Mouse (Mus musculus) olfactory bulb, adult 2 months (tissue): ENCODE data around the gene RPS10-NUDT3.

Experiments
- CTCF ChIP-seq: fragments of 200-500 bp; IDR thresholded peaks from 2 replicates; pipeline ENCODE4 v1.5.1; 2012; ENCODE audit warnings: low read depth, mild to moderate bottlenecking, low read length, moderate library complexity; ENCODE audit not compliant: insufficient read depth
- POLR2A ChIP-seq: fragments of 200-500 bp; IDR thresholded peaks from 2 replicates; pipeline ENCODE4 v1.6.1; 2012; ENCODE audit warnings: mild to moderate bottlenecking, low read depth, low read length, moderate library complexity; ENCODE audit not compliant: insufficient read depth

DNA sequence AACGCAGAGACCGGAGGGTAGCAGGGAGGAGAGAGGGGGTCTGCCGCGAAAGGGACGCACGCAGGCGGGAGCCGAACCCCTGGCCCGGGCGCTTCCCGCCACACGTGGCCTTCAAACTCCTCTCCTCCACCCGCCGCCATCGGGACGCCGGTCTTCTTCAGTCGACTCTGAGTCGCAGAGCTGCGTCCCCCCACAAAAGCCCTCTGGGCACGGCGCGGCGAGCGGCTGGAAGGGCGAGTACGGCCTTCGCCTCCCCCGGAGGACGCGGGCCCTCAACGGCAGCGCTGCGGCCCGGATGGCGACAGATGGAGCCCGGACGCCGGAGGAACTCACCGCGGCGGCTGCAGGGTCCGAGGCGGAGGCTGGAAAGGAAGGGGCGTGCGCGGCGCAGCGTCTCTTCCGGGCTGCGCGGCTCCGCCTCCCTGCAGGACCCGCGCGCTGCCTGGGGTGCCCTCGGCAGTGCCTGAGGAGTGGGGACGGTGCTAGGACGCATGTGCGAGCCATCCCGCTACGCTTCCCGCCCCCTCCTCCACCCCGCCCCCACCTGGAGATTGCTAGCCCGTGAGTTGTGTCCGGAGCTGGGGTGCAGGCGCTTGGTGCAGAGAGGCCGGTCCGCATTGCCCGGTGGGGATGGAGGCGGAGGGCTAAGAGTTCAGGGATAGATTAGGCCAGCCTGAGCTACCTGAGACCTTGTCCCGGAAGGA lies at the start of gene RPS10-NUDT3:
- TF ChIP-seq POLR2A (peak; percentile 94), CTCF (no peak)
